Mouse (Mus musculus): ENCODE data around the gene Ubash3b.

DNA sequence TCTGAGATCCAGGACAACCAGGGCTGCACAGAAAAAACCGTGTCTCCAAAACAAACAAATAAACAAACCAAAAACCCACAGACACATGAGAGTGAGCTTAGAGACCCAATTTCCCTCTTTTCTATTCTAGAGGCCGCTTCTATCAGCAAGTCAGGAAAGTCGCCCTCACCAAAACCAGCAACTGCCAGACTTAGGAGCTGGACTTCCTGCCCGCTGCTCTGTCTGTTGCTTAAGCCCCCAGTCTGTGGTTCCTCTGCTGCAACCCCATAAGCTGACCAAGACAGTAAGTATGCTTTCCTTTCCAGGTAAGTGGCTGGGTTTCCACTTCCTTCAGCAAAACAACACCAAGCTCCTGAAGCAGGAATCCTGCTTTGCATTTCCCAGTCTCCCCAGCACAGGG is 26.6 kb downstream of the Ubash3b start:
- TF ChIP-seq CTCF (IDR thresholded peaks at IDR 0.05; ENCODE audit: control insufficient read depth, insufficient read depth, insufficient read length) (no peak), MAX (IDR thresholded peaks at IDR 0.05) (no peak), USF1 (IDR thresholded peaks at IDR 0.05; ENCODE audit: low read depth) (no peak), MYOD1 (IDR thresholded peaks at IDR 0.05; ENCODE audit: control insufficient read depth, insufficient read length, low read depth) (no peak)
